Mouse (Mus musculus): ENCODE measurements around the gene Tac4.

Gene Tac4

GRCm38 (mm10) chr11:95261178-95261751 lies at the start of gene Tac4:
TSS of gene Tac4 (plus strand) at chr11:95261529.
- in situ Hi-C loops (cut with MseI, MboI), result no loop called here

GRCm38 (mm10) chr11:95213607-95214006 lies 47.7 kb upstream of the Tac4 start:
- in situ Hi-C loops (cut with MseI, MboI), result no loop called here

- in situ Hi-C loops (cut with MseI, MboI), result no loop called here
Measured at GRCm38 (mm10) chr11:95214305-95214704, 47.0 kb upstream of the Tac4 start.

- in situ Hi-C loops (cut with MseI, MboI), result no loop called here
Measured at GRCm38 (mm10) chr11:95216193-95216592, 45.1 kb upstream of the Tac4 start.

- in situ Hi-C loops (cut with MseI, MboI), result no loop called here
Measured at GRCm38 (mm10) chr11:95219111-95219510, 42.2 kb upstream of the Tac4 start.

GRCm38 (mm10) chr11:95223473-95223872 lies 37.9 kb upstream of the Tac4 start:
- in situ Hi-C loops (cut with MseI, MboI), result no loop called here

GRCm38 (mm10) chr11:95224124-95224893 lies 37.0 kb upstream of the Tac4 start:
- in situ Hi-C loops (cut with MseI, MboI), result no loop called here

- in situ Hi-C loops (cut with MseI, MboI), result no loop called here
Measured at GRCm38 (mm10) chr11:95225448-95225847, 35.9 kb upstream of the Tac4 start.

- in situ Hi-C loops (cut with MseI, MboI), result no loop called here
Measured at GRCm38 (mm10) chr11:95227467-95227866, 33.9 kb upstream of the Tac4 start.

GRCm38 (mm10) chr11:95231688-95232328 lies 29.5 kb upstream of the Tac4 start:
- in situ Hi-C loops (cut with MseI, MboI), result no loop called here

- in situ Hi-C loops (cut with MseI, MboI), result no loop called here
Measured at GRCm38 (mm10) chr11:95232329-95232696, 29.0 kb upstream of the Tac4 start.

GRCm38 (mm10) chr11:95238477-95238876 lies 22.9 kb upstream of the Tac4 start:
- in situ Hi-C loops (cut with MseI, MboI), result no loop called here

GRCm38 (mm10) chr11:95242653-95243052 lies 18.7 kb upstream of the Tac4 start:
- in situ Hi-C loops (cut with MseI, MboI), result no loop called here

GRCm38 (mm10) chr11:95245456-95245855 lies 15.9 kb upstream of the Tac4 start:
- in situ Hi-C loops (cut with MseI, MboI), result loop anchor here (5.0 kb wide), 1 partner anchor 128 kb away; no protein-coding TSS in a partner anchor

GRCm38 (mm10) chr11:95247065-95247464 lies 14.3 kb upstream of the Tac4 start:
- in situ Hi-C loops (cut with MseI, MboI), result loop anchor here (5.0 kb wide), 1 partner anchor 130 kb away; no protein-coding TSS in a partner anchor

- in situ Hi-C loops (cut with MseI, MboI), result no loop called here
Measured at GRCm38 (mm10) chr11:95250110-95250509, 11.2 kb upstream of the Tac4 start.

GRCm38 (mm10) chr11:95251295-95251694 lies 10.0 kb upstream of the Tac4 start:
- in situ Hi-C loops (cut with MseI, MboI), result no loop called here

- in situ Hi-C loops (cut with MseI, MboI), result no loop called here
Measured at GRCm38 (mm10) chr11:95252104-95252503, 9.2 kb upstream of the Tac4 start.

GRCm38 (mm10) chr11:95254165-95254564 lies 7.2 kb upstream of the Tac4 start:
- in situ Hi-C loops (cut with MseI, MboI), result no loop called here

GRCm38 (mm10) chr11:95255747-95256146 lies 5.6 kb upstream of the Tac4 start:
- in situ Hi-C loops (cut with MseI, MboI), result no loop called here

- in situ Hi-C loops (cut with MseI, MboI), result no loop called here
Measured at GRCm38 (mm10) chr11:95257930-95258329, 3.4 kb upstream of the Tac4 start.

- in situ Hi-C loops (cut with MseI, MboI), result no loop called here
Measured at GRCm38 (mm10) chr11:95258490-95258889, 2.8 kb upstream of the Tac4 start.

Data from mouse trophoblast stem cell (cell line).